Mouse (Mus musculus): ENCODE measurements around the gene I830077J02Rik.

DNA sequence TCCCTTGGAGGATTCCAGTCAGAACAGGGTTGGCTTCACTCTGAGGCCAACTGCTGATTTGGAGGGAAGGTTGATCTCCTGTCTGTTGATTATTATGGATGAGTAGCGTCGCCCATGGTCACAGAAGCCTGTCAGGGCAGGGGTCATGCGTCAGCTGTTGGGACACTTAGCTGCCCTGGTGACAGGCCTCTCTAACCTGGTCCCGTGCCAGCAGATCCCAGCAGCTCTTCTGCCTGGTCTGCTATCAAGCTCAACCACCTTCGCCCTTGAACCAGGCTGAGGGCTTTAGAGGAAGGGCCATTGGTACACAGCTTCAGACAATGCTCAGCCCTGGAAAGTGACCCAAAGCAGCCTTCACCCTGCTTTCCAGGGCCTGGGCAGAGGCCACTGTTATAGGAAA, 56.4 kb downstream of the I830077J02Rik start:
- no peak for TF ChIP-seq CTCF (conservative IDR thresholded peaks at IDR 0.05; ENCODE audit: insufficient read depth, insufficient read length, low read depth, low read length)
- TF ChIP-seq POLR2A (IDR thresholded peaks at IDR 0.05; ENCODE audit: low read depth, low read length), result no peak

All from kidney, adult 2 months (tissue).